Mouse (Mus musculus): ENCODE data around the gene Gm17581.

DNA sequence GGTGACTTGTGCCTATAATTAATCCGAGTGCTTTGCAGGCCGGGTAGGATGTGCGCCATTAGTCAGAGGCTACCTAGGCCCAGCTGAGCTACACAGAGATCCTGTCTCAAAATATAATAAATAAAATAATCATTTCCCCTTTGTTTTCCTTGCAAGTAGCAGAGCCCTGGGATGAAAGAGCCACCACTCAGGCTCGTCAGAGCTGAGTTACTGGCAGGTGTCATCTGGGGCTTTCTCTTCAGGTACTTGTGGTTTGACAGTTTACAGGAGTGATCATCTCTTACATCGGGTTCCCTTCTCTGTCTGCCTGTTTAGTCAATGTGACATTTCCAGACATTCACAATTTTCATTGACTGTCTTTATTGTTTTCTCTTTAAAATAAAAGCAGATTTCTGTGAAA is 49.1 kb downstream of the Gm17581 start:
- TF ChIP-seq CTCF (IDR thresholded peaks at IDR 0.05; ENCODE audit: low read depth, low read length) = no peak
- no peak for TF ChIP-seq POLR2A (IDR thresholded peaks at IDR 0.05; ENCODE audit: extremely low read depth, insufficient read depth, low read length)
